Mouse (Mus musculus) layer of hippocampus, adult 9-10 months (tissue): ENCODE data around the gene Sh3tc1.

Experiments
- DNase-seq: peaks from one replicate; pipeline ENCODE4 v3.0.0; 2022; ENCODE audit warnings: low spot score

Sh3tc1 gene

DNA sequence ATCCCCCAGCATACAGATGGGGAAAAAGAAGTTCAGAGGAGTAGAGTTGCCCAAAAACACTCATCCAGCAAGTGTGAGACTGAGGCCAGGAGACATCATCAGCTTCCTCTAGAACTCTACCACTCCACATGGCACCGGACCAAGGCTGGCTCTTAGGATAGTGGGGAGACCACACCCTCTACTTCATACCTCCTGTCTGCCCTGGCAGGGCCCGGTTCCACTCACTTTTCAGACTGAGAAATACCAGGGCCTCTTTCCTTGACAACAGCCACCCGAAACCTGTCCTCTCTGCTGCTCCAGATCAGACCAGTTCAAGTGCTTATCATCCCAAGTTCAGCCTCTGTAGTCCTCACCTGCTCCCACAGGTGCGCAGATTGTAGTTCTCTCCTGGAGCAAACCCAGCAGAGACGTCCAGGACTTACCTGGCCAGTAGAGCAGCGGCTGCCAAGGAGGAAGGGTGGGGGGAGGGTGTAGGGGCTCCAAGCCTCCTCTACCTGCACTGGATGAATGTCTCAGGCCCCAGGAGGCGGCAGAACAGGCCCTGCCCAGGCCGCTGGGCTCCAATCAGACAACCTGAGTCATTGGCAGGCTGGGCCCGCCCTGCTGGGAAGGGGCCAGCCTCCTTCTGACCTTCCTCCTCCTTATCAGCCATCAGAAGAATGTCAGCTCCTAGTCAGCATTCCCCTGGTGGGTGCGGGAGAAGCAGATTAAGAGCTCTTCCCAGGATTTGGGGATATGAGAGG is at the start of gene Sh3tc1:
Gene Sh3tc1 (minus strand): TSS at position 452 of the 743 bp plus-strand sequence.
- DNase-seq = no peak

DNA sequence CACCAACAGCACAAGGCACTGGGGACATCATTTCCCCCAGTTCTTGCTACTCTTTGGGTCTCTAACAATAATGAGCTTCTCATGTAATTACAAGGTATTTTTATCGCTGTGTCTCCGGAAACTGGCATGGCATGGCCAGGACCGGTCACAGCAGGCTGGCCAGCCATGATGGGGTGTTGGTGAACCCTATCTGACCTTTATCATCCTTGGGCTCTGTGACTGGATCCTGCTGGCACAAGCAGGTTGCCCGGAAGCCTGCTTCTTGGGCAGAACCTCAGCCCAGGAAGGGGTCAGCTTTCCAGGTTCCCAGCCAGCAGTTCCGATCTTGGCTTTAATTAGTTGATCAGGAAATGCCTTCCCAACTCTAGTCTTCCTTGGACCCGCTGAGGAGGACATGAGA is 48.9 kb upstream of the Sh3tc1 start:
- no peak for DNase-seq

DNA sequence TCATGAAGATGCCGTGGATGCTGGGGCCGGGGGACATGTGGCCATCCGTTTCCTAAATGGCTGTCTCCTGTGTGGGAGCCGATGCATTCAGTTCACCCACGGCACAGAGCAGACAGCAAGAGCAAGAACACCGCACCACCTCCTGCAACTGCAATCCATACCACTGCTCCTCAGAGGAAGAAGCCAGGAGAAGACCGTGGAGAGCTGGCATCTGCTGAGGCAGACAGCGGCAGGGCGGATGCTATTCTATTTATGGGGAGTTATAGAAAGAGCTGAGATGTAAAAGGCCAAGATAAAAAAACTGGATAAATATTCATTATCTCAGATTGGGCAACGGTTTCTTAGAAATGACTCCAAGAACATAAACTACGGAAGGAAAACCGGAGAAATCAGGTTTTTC is 48.1 kb upstream of the Sh3tc1 start:
- DNase-seq = no peak

- DNase-seq = no peak
Measured at GRCm38 (mm10) chr5:35785853-35786252, 46.1 kb upstream of the Sh3tc1 start.

DNA sequence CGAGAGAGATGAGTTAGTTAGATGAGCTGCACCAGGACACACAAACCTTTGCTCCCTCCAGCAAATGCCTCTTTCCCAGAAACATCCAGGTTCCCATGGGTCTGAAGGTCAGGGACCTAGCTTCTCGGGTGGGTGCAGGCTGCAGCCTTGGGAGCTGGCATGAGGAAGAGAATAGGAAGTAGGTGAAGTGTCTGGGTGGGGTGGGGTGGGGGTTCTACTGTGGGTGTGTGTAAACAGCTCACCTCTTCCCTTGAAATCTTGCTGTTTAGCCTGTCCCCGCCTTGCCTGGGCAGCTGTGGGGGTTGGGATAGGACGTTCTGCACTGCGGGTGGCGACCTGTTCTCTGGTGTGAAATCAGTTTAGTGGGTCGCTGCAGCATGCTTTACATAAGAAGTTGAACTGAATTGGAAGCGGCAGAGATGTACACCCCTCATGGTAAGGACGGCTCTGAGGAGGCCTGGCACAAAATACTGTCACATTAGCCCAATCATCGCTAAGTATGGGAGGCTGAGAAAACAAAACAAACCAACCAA is 42.9 kb upstream of the Sh3tc1 start:
- DNase-seq = no peak

DNA sequence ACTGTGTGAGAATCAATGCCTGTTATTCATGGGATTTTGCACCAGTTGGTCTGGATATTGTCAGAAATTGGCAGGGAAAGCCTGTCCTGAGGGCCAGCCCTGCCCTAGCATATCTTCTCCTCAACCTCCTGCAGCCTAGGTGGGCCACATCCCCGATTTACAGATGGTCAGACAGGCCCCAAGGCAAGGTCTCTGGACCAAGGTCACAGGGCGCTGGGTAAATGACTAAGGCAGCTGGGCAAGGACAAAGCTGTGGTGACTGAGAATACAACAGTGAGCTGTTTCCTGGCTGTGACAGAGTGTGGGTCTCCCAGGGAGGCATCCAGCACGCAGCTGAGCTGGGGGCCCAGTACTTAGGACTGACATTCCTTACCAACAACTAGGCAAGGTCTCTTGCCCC is 41.3 kb upstream of the Sh3tc1 start:
- no peak for DNase-seq

- DNase-seq = no peak
Measured at GRCm38 (mm10) chr5:35774137-35774424, 34.3 kb upstream of the Sh3tc1 start.

DNA sequence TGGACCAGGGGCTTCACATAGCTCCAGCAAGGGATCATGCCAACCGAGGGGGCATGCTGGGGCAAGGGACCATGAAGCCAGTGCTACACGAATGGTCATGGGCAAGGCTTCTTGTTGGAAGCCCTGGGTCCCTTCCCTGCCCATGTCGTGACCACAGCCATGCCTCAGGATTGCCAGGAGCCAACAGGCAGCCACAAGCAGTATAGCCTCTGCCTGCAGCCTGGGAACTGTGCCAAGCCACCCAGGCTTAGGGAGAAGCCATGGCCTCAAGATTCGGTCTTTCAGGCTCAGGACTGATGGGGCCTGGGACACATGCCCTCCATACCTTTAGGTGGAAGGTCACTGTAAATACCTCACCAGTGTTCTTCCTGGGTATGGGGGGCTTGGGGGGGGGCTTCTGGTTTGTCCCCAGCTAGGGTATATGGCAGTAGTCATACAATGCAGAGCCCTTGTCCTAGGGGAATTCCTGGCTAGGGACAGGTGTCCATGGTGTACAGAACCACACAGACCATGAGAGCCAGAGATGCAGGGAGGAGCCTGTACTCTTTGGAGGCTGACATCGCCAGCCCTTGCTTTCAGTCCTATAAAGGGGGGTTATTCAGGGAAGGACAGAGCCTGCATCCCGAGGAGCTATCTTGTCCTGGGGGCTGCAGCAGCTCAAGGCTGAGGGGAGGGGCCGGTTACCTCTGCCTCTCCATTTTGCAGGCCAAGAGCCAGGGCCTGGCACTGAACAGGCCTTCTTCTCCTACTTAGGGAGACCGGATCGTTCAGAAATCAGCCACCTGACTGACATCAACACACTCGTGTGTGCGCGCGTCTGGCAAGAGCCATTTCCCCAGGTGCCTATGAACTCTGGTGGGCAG is 33.7 kb upstream of the Sh3tc1 start:
- DNase-seq = no peak

DNA sequence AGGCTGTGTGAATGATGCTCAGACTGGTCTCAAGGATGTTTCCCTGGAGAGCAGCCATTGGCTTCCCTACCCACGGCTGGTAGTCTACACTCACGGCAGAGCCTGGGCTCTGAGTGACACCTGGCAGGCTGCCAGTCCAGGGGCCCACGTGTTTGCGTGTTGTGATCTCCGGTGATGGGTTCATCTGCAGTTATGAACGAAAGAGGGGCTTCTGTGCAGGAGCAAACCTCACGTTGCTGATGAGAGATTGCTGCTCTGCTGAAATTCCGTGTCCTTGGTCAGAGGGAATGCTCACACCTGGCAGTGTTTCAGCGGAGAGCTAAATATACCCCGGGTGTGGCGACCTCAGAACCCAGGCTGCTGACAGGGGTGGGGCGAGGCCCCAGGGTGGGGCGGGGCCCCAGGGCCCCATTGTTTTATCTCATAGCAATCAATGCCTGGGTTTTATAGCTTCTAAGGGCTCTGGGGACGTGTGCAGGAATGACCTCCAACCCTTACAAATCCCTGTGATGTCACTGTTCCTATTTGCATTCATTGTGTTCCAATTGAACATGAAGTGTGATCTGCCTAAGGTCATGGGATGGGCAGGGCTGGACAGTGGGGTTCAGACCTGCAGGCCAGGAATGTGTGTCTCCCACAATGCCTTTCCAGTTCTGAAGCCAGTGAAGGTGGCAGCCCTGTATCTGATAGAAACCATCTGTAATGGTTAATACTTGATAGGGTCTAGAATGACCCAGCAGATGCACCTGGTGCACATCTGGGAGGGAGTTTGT is 31.3 kb upstream of the Sh3tc1 start:
- no peak for DNase-seq

- DNase-seq = no peak
Measured at GRCm38 (mm10) chr5:35770246-35770645, 30.5 kb upstream of the Sh3tc1 start.

- no peak for DNase-seq
Measured at GRCm38 (mm10) chr5:35768997-35769396, 29.2 kb upstream of the Sh3tc1 start.

DNA sequence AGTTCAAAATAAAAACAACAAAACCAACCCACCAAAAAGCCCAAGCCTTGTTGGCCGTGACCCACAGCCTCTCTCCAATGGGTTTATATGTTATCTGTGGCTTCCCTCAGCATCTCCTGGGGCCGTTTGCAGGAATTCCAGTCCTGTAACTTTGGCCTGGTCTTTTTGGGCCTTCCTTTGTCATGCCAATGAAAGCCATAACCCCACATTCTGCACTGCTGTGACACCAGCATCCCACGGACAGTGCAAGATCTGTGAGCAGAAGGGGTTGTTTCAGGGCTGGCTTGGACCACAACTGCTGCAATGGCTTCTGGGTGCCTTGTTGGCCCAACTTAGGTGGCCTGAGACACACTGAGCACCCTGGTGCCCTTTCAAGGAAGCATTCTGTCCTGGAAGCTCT is 28.7 kb upstream of the Sh3tc1 start:
- DNase-seq = no peak

DNA sequence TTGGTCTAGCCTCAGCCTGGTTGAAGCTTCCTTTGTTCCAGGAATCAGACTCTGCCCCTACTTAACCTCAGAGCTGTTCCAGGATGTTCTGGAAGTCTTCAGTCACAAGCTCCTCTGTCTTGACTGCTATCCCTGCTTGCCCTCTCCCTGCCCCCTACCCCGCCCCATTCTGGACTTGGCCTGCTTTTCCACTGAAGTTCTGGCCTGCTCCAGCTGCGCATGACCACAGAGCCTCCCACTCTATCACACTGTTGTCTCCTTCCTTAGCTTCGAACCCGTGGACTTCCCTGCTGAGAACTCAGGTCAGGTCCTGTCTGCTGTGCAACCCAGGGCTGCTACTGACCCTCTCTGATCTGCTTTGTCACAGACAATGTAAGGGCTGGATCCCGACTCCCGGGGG is 26.1 kb upstream of the Sh3tc1 start:
- no peak for DNase-seq

- DNase-seq = no peak
Measured at GRCm38 (mm10) chr5:35762850-35763249, 23.1 kb upstream of the Sh3tc1 start.

- no peak for DNase-seq
Measured at GRCm38 (mm10) chr5:35762388-35762787, 22.6 kb upstream of the Sh3tc1 start.

- DNase-seq = no peak
Measured at GRCm38 (mm10) chr5:35761323-35761722, 21.5 kb upstream of the Sh3tc1 start.

- no peak for DNase-seq
Measured at GRCm38 (mm10) chr5:35758081-35759053, 18.6 kb upstream of the Sh3tc1 start.

DNA sequence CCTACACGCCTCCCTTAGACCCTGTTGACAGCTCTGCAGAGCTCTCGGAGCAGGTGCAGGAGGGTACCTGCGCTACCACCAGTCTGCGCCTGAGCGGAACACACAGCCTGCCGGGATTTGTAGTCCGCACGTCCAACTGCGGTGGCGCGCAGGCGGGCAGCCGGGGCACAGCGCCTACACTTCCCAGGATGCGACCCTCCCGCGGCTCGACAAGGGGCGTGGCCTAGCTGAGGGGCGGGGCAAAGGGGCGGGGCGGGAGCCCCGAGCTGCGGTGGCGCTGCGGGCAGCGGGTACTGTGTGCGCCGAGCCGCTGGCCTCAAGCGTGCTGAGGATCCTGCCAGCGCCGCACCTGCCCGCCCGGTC is 17.8 kb upstream of the Sh3tc1 start, which contains the start of gene Ablim2:
Gene Ablim2 (plus strand): TSS at position 242 of the 363 bp plus-strand sequence.
- DNase-seq = peak; percentile 73

GRCm38 (mm10) chr5:35756997-35757638 is 17.3 kb upstream of the Sh3tc1 start:
- peak; percentile 67 for DNase-seq

GRCm38 (mm10) chr5:35756020-35756419 is 16.2 kb upstream of the Sh3tc1 start:
- DNase-seq = no peak
